Mouse (Mus musculus) WW6 (cell line): ENCODE data around the gene Angel2.

Experiments
- DNase-seq: peaks from one replicate; pipeline ENCODE4 v3.0.0-alpha.2; 2013; ENCODE audit warnings: low read depth, low spot score

Gene Angel2

GRCm38 (mm10) chr1:190929010-190929695 is 4.2 kb downstream of the Angel2 start:
- no peak for DNase-seq

- no peak for DNase-seq
These were observed 5.3 kb downstream of the Angel2 start for GRCm38 (mm10) chr1:190930181-190930580.

GRCm38 (mm10) chr1:190939803-190940202 is 14.9 kb downstream of the Angel2 start:
- no peak for DNase-seq

GRCm38 (mm10) chr1:190944109-190944760 is 19.3 kb downstream of the Angel2 start:
- DNase-seq, result no peak

- DNase-seq, result no peak
These were observed 23.1 kb downstream of the Angel2 start for GRCm38 (mm10) chr1:190947986-190948385.

GRCm38 (mm10) chr1:190948439-190948838 is 23.5 kb downstream of the Angel2 start:
- DNase-seq, result no peak

GRCm38 (mm10) chr1:190948846-190949245 is 23.9 kb downstream of the Angel2 start:
- DNase-seq, result no peak

GRCm38 (mm10) chr1:190951014-190951413 is 26.1 kb downstream of the Angel2 start:
- no peak for DNase-seq

GRCm38 (mm10) chr1:190953009-190953408 is 28.1 kb downstream of the Angel2 start:
- no peak for DNase-seq

- DNase-seq, result no peak
These were observed 33.9 kb downstream of the Angel2 start for GRCm38 (mm10) chr1:190958821-190959220.

- no peak for DNase-seq
These were observed 37.8 kb downstream of the Angel2 start for GRCm38 (mm10) chr1:190962760-190963159.

- DNase-seq, result no peak
These were observed 40.3 kb downstream of the Angel2 start for GRCm38 (mm10) chr1:190964992-190965780.

- DNase-seq, result no peak
These were observed 43.1 kb downstream of the Angel2 start for GRCm38 (mm10) chr1:190968010-190968409.

GRCm38 (mm10) chr1:190971708-190972610 is 47.0 kb downstream of the Angel2 start:
- no peak for DNase-seq

GRCm38 (mm10) chr1:190972612-190973192 is 47.8 kb downstream of the Angel2 start:
- no peak for DNase-seq

GRCm38 (mm10) chr1:190974191-190974590 is 49.3 kb downstream of the Angel2 start:
- DNase-seq, result no peak

- no peak for DNase-seq
These were observed 49.9 kb downstream of the Angel2 start for GRCm38 (mm10) chr1:190974833-190975232.

- DNase-seq, result no peak
These were observed 52.1 kb downstream of the Angel2 start for GRCm38 (mm10) chr1:190976887-190977573.

- no peak for DNase-seq
These were observed 53.1 kb downstream of the Angel2 start for GRCm38 (mm10) chr1:190978001-190978400.

GRCm38 (mm10) chr1:190978511-190979073 is 53.7 kb downstream of the Angel2 start:
- DNase-seq, result peak; percentile 11
